Mouse (Mus musculus) midbrain, embryonic 13.5 days (tissue): Measurements from ENCODE around the gene Brca1. TPM values are rescaled to one million over a fixed set of nuclear protein-coding genes. Genes with fewer than 3 reads are reported as not detected.
"Not testable (repeated sequence)": the region's sequence is repeated elsewhere in the genome, so short reads cannot be mapped to it uniquely, and the experiment has no call there.

Experiments
- ATAC-seq: fragments of 200-750 bp; cut with Nextera tagmentation; 2 replicates; pipeline ENCODE4 v1.8.0; 2017; ENCODE audit warnings: mild to moderate bottlenecking, moderate TSS enrichment, moderate library complexity
- H3K27ac ChIP-seq: fragments of 300-500 bp; sonication (generic); 2 replicates; pipeline ENCODE4 v1.5.1; 2015; ENCODE audit warnings: inconsistent platforms, mild to moderate bottlenecking, moderate library complexity
- H3K27me3 ChIP-seq: fragments of 300-500 bp; sonication (generic); 2 replicates; pipeline ENCODE4 v1.6.1; 2015; ENCODE audit warnings: mild to moderate bottlenecking, inconsistent platforms
- H3K36me3 ChIP-seq: fragments of 300-500 bp; sonication (generic); 2 replicates; pipeline ENCODE4 v1.6.1; 2015; ENCODE audit warnings: mild to moderate bottlenecking, inconsistent platforms
- H3K4me1 ChIP-seq: fragments of 300-500 bp; sonication (generic); replicated peaks from 2 replicates; pipeline ENCODE4 v1.6.1; 2015; ENCODE audit warnings: inconsistent platforms
- H3K4me2 ChIP-seq: fragments of 300-500 bp; sonication (generic); replicated peaks from 2 replicates; pipeline ENCODE4 v1.6.1; 2015; ENCODE audit warnings: moderate library complexity, mild to moderate bottlenecking, inconsistent platforms
- H3K4me3 ChIP-seq: fragments of 300-500 bp; sonication (generic); replicated peaks from 2 replicates; pipeline ENCODE4 v1.5.1; 2015; ENCODE audit warnings: mild to moderate bottlenecking, inconsistent platforms
- H3K9ac ChIP-seq: fragments of 300-500 bp; sonication (generic); replicated peaks from 2 replicates; pipeline ENCODE4 v1.6.1; 2015; ENCODE audit warnings: mild to moderate bottlenecking, inconsistent platforms
- H3K9me3 ChIP-seq: fragments of 300-500 bp; sonication (generic); 2 replicates; pipeline ENCODE4 v1.6.1; 2016; ENCODE audit warnings: mild to moderate bottlenecking, inconsistent platforms
- WGBS: fragments of 180-500 bp; shearing (Covaris S2); methylation state at CpG from one replicate; pipeline ENCODE4 v1.1.7; 2015; 5-methylcytosine and 5-hydroxymethylcytosine counted together
- polyA plus RNA-seq: library from polyadenylated mRNA; unstranded; fragments of >200 nt; fragmentation: Nextera tagmentation; extraction: Ambion mirVana; gene quantifications from 2 replicates; pipeline ENCODE4 v1.2.1, GENCODE M21; 2015

The Brca1 gene
- polyA plus RNA-seq = 4.7 and 5.3 TPM in 2 replicates

- peak within 1 kb of the TSS; percentile 73 for H3K4me3 ChIP-seq
- no peaks in the 10 kb centered on the region for H3K9me3 ChIP-seq
- peak within 1 kb of the TSS; percentile 96 for H3K27ac ChIP-seq
- H3K36me3 ChIP-seq = peaks cover 8% of the 10 kb centered on the region
- peak within 1 kb of the TSS; percentile 82 for H3K9ac ChIP-seq
- peak; percentile 85 for ATAC-seq
- peaks cover 45% of the 10 kb centered on the region for H3K4me1 ChIP-seq
- peak within 1 kb of the TSS; percentile 79 for H3K4me2 ChIP-seq
- WGBS = under 1% methylated on average over 43 of the region's 43 CpGs
- no peaks in the 10 kb centered on the region for H3K27me3 ChIP-seq
Observed at GRCm38 (mm10) chr11:101551751-101552475, at the start of gene Brca1, which contains the start of gene Nbr1. Gene Brca1, minus strand, starts transcription at chr11:101551955. Gene Nbr1, plus strand, starts transcription at chr11:101552149.

DNA sequence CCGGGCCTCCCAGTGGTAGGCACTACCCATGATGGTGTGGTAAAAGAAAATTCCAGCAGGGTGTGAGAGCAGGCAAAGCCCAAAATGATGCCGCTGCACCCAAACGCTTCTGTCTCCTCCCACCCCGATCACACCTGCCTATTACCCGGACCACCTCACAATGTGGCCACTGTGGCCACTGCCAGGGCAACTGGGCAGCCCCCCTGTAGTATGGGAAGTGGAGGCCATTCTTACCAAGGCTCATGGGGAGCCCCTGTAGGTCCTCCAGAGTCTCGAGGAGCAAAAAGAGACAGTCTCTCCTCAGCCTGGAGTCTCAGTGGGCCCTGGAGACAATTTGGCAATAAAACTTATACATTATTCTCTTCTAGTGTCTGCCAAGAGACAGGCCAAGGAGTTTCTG, 47.4 kb upstream of the Brca1 start, which contains the start of gene Gm11634:
Gm11634 (minus strand) TSS at position 101 of the 400 bp plus-strand sequence.
- ATAC-seq = no peak
- Histone ChIP-seq H3K4me2 (no peak within 1 kb of the TSS), H3K9me3 (no peaks in the 10 kb centered on the region), H3K27me3 (0 out of 2 replicates have a peak, but pooled peaks cover 2% of the 10 kb centered on the region), H3K4me1 (no peaks in the 10 kb centered on the region; the same call in 1 of the 2 replicates), H3K4me3 (no peak within 1 kb of the TSS), H3K36me3 (no peaks in the 10 kb centered on the region), H3K9ac (no peak within 1 kb of the TSS), H3K27ac (no peak within 1 kb of the TSS)
- WGBS = 79% methylated on average over 6 of the region's 6 CpGs

GRCm38 (mm10) chr11:101589989-101590624, 38.4 kb upstream of the Brca1 start:
- no peak for ATAC-seq
- 79% methylated on average over 12 of the region's 12 CpGs for WGBS
- H3K9ac ChIP-seq = no peak overlapping the region
- no peaks in the 10 kb centered on the region for H3K9me3 ChIP-seq
- no peaks in the 10 kb centered on the region for H3K4me1 ChIP-seq
- no peak overlapping the region for H3K4me2 ChIP-seq
- H3K27me3 ChIP-seq = no peaks in the 10 kb centered on the region
- H3K27ac ChIP-seq = no peak overlapping the region
- H3K4me3 ChIP-seq = no peak overlapping the region
- H3K36me3 ChIP-seq = peaks cover 15% of the 10 kb centered on the region

GRCm38 (mm10) chr11:101589444-101589843, 37.7 kb upstream of the Brca1 start:
- no peaks in the 10 kb centered on the region for H3K9me3 ChIP-seq

DNA sequence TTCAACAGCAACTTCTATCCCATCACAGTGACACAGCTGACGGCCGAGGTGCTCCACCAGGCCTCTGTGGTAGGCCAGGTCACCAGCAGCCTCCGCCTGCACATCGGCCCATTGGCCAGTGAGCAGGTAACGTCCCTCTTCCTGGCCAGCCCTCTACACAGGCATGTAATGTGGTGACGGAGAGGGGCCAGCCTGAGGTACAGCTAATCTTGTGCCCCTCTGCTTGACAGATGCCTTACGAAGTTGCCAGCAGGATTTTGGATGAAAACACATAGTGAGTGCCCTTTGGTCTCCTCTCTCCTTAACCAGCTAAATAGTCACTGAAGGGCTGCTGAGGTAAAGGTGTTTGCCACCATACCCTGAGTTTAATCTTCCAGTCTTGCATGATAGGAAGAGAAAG, 37.1 kb upstream of the Brca1 start:
- H3K4me2 ChIP-seq = no peak overlapping the region
- 90% methylated on average over 7 of the region's 7 CpGs for WGBS
- no peak for ATAC-seq

More at GRCm38 (mm10) chr11:101589444-101589843, 37.7 kb upstream of the Brca1 start:
- H3K4me1 ChIP-seq = no peaks in the 10 kb centered on the region
- H3K27me3 ChIP-seq = no peaks in the 10 kb centered on the region
- 32% methylated on average over 5 of the region's 5 CpGs for WGBS
- H3K4me3 ChIP-seq = no peak overlapping the region
- H3K36me3 ChIP-seq = peaks cover 15% of the 10 kb centered on the region
- H3K9ac ChIP-seq = no peak overlapping the region
- no peak overlapping the region for H3K4me2 ChIP-seq
- no peak for ATAC-seq
- no peak overlapping the region for H3K27ac ChIP-seq

GRCm38 (mm10) chr11:101587676-101588075, 35.9 kb upstream of the Brca1 start:
- no peak overlapping the region for H3K9ac ChIP-seq
- H3K27me3 ChIP-seq = no peaks in the 10 kb centered on the region
- H3K36me3 ChIP-seq = peaks cover 15% of the 10 kb centered on the region
- no peaks in the 10 kb centered on the region for H3K9me3 ChIP-seq
- H3K27ac ChIP-seq = no peak overlapping the region
- H3K4me2 ChIP-seq = no peak overlapping the region
- no peak overlapping the region for H3K4me3 ChIP-seq
- WGBS = 92% methylated on average over 10 of the region's 10 CpGs
- no peaks in the 10 kb centered on the region for H3K4me1 ChIP-seq
- ATAC-seq = no peak

More for the DNA sequence above, 37.1 kb upstream of the Brca1 start:
- H3K27ac ChIP-seq = no peak overlapping the region
- no peak overlapping the region for H3K9ac ChIP-seq
- peaks cover 15% of the 10 kb centered on the region for H3K36me3 ChIP-seq
- no peaks in the 10 kb centered on the region for H3K9me3 ChIP-seq
- H3K4me1 ChIP-seq = no peaks in the 10 kb centered on the region
- H3K4me3 ChIP-seq = no peak overlapping the region
- H3K27me3 ChIP-seq = no peaks in the 10 kb centered on the region

DNA sequence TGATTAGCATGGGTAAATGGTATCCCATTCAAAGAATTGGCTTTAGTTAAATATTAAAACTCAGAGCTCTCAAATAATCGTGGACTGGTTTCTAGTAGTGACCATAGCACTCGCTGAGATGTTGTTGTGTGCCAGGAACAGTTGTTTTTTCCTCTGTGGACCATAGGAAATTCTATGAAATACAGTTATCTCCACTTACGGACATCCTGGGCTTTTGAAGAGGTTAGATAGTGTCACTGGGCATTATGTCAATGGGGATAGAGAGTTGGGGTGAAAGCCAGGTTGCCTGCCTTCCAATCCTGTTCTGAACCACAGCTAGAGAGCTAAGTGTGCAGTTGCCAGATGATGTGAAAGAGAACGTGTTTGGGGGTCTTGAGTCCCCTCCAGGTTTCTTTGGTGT, 34.0 kb upstream of the Brca1 start:
- Histone ChIP-seq H3K36me3 (peaks cover 17% of the 10 kb centered on the region), H3K4me3 (no peak overlapping the region), H3K9ac (no peak overlapping the region), H3K4me2 (no peak overlapping the region), H3K27ac (no peak overlapping the region), H3K9me3 (no peaks in the 10 kb centered on the region), H3K4me1 (peaks cover 8% of the 10 kb centered on the region), H3K27me3 (no peaks in the 10 kb centered on the region)
- ATAC-seq = no peak
- WGBS = 88% methylated on average over 4 of the region's 4 CpGs

- H3K9me3 ChIP-seq, H3K4me2 ChIP-seq, H3K4me1 ChIP-seq, H3K27ac ChIP-seq, H3K9ac ChIP-seq, H3K4me3 ChIP-seq, ATAC-seq, H3K27me3 ChIP-seq: not testable (repeated sequence)
- 100% methylated on average over 1 of the region's 1 CpGs for WGBS
- peaks cover 24% of the 10 kb centered on the region for H3K36me3 ChIP-seq
Observed at GRCm38 (mm10) chr11:101585031-101585430, 33.3 kb upstream of the Brca1 start.

- H3K4me2 ChIP-seq = no peak overlapping the region
- H3K27ac ChIP-seq = no peak overlapping the region
- H3K36me3 ChIP-seq = peaks cover 34% of the 10 kb centered on the region
- no peak for ATAC-seq
- no peak overlapping the region for H3K9ac ChIP-seq
- H3K4me1 ChIP-seq = peaks cover 8% of the 10 kb centered on the region
- H3K4me3 ChIP-seq = no peak overlapping the region
- 83% methylated on average over 2 of the region's 2 CpGs for WGBS
- no peaks in the 10 kb centered on the region for H3K27me3 ChIP-seq
- H3K9me3 ChIP-seq = no peaks in the 10 kb centered on the region
Observed at GRCm38 (mm10) chr11:101583205-101583604, 31.4 kb upstream of the Brca1 start.

DNA sequence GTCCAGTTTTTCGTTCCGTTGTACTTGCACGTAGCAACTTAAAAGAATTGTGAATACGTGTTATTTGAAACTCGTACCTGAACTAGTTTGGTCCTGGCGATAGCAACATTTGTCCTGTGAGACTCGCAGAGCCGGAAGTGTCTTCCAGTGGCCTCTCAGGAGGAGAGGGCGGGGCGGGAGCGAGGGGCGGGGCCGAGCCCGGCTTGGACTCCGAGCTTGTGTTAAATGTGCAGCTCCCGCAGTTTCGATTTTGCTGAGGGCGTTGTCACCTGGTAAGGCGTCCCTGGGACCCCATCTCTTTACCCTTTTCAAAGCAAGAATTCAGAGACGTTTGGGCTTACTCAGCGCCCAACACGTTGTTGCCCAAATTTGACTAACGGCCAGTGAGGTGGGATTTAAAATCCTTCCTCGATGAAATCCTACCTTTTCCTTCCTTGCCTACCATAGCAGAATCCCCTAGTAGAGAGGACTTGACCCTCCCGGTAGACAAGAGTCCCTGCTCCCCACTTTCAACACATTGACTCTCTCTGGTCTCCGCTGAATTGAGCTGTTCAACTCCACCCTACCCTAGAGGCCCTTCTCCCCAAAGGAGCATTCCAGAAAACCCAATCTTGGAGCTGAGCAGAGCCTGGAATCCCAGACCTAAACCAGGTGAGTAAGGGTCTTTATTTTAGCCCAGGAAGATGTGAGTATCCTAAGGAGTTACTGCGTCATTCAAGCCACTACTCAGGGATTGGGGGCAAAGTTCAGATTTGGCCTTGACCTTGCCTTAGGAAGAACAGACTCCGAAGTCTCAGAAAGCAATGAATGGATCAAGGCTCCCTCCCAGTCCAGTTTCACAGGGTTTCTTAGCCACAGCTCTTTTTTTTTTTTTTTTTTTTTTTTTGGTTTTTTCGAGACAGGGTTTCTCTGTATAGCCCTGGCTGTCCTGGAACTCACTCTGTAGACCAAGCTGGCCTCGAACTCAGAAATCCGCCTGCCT, 30.6 kb upstream of the Brca1 start, which contains the start of gene Tmem106a:
Tmem106a (plus strand) TSS at position 189 of the 982 bp plus-strand sequence.
- H3K4me3 ChIP-seq = peak within 1 kb of the TSS; percentile 29
- ATAC-seq = no peak
- WGBS = 19% methylated on average over 30 of the region's 31 CpGs
- H3K36me3 ChIP-seq = peaks cover 38% of the 10 kb centered on the region
- peaks cover 8% of the 10 kb centered on the region for H3K4me1 ChIP-seq
- peak within 1 kb of the TSS; percentile 51 for H3K4me2 ChIP-seq
- peak within 1 kb of the TSS; percentile 59 for H3K9ac ChIP-seq
- no peak within 1 kb of the TSS for H3K27ac ChIP-seq
- no peaks in the 10 kb centered on the region for H3K9me3 ChIP-seq
- no peaks in the 10 kb centered on the region for H3K27me3 ChIP-seq

DNA sequence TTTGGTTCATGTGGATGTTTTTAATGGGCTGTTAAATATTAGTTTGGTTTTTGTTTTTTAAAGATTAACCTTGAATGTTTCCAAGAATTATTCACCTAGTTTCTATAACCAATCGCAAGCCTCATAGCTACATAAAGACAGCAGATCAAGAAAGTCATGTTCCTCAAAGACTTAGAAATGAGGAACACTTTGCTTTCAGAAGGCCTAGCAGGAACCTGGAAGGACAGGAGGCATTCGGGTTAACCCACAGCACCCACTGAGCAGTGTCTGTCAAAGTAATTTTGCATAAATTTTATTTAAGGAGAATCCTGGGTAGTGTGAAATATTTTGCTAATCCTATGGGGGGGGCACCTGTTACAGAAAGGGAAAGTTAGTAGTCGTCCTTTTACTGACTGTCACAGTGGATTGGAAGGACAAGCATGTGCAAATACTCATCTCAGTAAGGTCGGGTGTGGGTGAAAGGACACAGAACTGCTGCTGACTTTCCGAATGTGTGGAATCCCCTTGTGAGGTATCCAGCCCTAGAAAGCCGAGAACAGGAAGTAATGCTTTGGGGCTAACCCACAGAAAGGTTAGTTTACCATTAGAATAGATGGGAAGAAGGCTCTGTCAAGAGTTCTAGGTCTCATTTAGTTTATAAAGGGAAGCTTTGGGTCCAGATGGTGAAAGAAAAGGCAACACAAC, 29.5 kb upstream of the Brca1 start:
- Histone ChIP-seq H3K4me3 (no peak overlapping the region), H3K27me3 (no peaks in the 10 kb centered on the region), H3K4me1 (peaks cover 8% of the 10 kb centered on the region), H3K9ac (no peak overlapping the region), H3K4me2 (no peak overlapping the region), H3K36me3 (peaks cover 39% of the 10 kb centered on the region), H3K27ac (no peak overlapping the region), H3K9me3 (no peaks in the 10 kb centered on the region)
- WGBS = 81% methylated on average over 6 of the region's 6 CpGs
- no peak for ATAC-seq
